Mouse (Mus musculus) stomach, postnatal 0 days (tissue): ENCODE data around the gene Crtc3.

ENCODE experiments used
- CTCF ChIP-seq: IDR thresholded peaks from 2 replicates; pipeline ENCODE4 v1.5.1; 2016; ENCODE audit warnings: antibody characterized with exemption, low read depth, mild to moderate bottlenecking, moderate library complexity
- EP300 ChIP-seq: optimal IDR thresholded peaks from 2 replicates; pipeline ENCODE3; 2016; ENCODE audit warnings: antibody characterized with exemption

DNA sequence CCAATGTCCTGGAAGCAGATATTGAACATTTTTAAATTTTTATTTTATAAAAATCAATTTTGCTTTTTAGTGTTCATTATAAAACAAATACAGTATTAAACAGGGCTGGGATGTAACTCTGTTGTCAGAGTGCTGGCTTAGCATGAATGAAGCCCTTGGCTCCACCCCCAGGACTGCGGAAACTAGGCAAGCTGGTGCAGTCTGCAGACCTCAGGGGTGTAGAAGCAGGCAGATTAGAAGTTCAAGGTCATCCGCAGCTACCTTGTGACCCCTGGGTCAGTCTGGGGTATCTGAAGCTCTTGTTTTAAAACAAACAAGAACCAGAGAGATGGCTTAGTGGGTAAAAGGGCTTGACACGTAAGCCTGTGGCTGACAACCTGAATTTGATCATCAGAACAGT lies 112.1 kb downstream of the Crtc3 start:
- TF ChIP-seq CTCF (no peak), EP300 (no peak)
